Mouse (Mus musculus): ENCODE results near the gene Parp1. TPM values are rescaled to one million over a fixed set of nuclear protein-coding genes. Genes with fewer than 3 reads are reported as not detected.
"Not testable (repeated sequence)": the region's sequence is repeated elsewhere in the genome, so short reads cannot be mapped to it uniquely, and the experiment has no call there.

Parp1 gene
- polyA plus RNA-seq, 2 experiments from 2014 or later = 36.5 to 73.7 TPM

DNA sequence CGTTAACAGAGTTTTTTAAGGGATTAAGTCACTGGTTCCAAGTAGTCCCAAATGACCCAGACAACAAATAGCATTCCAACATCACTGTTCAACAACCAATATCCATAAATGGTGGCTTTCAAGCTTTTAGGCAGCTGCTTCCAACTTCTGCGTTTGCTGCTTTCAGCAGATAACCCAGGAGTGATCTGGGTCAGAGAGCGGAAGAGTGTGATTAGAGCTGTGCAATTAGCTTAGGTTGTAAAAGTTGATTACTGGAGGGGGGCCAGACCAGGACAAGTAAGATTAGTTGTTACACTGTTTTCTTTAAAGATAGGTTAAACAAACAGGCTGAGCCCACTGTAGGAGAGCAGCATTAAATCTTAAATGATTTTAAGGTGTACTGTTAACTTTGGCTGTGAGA, 7.5 kb upstream of the Parp1 start:
- ATAC-seq = no peak

DNA sequence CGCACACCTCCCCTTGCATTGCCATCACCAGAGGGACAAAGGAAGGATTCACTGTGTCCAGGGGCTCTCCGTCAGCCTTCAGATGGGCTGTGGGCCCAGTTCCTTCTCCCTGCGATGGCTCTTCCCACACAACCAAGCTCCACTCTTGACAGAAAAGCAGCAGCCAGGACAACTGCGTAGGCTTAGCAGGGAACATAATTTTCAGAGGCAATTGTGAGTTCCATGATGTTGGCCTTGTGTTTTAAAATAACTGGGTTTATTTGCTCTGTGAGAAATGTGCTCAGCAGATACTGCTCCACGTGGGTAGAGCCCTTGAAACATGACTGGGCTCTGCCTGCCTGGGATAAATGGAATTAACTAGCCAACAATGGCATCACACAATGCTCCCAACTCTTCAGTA, 3.8 kb upstream of the Parp1 start:
- ATAC-seq = no peak

DNA sequence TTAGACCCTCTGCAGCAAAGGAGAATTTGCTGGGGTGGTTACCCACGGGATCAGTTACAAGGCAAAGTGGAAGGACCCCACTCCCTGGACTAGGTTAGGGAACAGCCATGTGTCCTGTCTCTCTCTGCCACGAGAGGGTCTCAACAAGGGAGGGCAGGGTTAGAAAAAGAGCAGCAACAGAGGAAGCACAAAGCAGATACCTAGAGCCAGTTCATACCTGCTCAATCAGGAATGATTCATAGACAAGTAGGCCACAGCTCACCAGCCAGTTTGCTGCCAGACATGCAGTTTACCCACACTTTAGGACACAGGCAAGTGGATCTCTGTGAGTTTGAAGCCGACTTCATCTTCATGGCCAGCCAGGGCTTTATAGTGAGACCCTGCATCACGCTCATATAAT, 963 bp upstream of the Parp1 start:
- no peak for ATAC-seq

DNA sequence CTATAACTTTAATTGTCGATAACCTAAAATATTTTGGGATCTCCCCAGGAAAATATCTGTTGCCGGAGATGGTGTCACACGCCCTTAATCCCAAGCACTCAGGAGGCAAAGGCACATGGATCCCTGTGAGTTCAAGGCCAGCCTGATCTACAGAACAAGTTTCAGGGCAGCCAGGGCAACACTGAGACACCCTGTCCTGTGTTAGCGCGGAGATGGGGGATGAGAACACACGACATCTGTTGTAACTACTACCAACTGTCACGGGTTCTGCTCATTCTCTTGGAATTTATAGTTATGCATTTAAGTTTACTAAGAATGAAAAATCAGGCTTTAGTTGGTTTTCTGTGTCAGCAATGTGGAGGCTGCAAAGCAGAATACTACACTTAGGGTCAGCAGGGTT, 476 bp upstream of the Parp1 start:
- no peak for ATAC-seq

DNA sequence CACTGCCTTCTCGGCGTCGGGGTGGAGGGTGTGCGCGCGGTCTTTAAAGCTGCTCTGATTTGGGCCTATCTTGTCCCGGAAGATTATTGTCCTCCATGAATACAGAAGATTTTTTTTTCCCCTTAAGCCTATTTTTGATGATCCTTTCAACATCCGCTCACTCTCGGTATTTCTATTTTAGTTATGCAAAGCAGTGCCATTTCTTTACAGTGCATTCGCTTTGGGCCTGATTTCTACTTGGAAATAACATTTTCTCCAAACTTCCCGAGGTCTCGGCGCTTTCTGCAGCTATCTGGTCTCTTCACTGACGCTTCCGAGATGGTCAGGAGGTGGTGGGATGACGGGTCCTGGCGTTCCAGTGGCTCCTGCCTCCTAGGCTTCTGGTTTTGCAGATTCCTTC, 729 bp downstream of the Parp1 start:
- ATAC-seq = no peak

DNA sequence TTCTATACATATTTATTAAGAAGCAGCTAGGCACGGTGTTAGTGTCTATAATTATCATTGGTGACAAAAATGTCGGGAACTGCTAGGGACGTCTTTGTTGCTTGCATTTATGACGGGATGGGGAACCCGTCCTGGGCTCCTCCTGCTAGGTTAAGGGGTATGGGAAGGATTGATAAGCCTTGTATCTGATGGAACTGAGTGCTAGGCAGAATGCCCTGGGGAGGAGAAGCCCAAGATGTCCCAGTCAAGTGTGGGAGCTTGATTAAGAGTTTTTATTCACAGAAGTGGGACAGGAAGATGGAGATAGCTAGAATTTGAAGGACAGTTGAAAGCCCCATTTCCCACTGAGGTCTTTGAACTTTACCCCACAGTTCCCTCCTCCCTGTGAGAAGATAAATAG, 1.5 kb downstream of the Parp1 start:
- ATAC-seq = no peak

DNA sequence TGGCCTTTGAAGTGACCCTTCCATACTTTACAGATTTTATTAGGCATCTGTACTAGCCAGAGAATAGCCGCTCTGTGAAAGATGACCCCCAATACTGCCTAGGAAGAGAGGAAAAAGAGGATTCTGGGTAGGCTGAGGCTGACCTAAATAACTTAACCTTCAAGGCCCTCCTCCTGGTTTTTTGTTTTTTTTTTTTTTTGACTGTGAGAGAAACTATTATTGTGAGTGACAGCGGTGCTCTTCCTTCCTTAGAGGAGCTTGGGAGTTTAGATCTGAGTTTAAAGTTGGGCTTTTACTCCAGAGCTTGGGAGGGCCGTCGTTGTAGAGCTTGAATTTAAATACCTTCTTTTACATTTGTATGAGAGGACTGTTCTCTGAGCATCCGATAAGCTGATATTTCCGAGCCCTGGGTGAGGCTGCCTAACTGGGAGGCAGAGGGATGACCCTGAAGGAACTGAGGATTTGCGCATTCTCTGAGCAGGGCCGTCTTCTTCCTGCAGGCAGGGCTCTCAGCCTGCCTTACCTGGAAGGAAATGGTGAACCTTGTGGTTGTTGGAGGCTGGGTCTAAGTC, 2.4 kb downstream of the Parp1 start:
- no peak for ATAC-seq

DNA sequence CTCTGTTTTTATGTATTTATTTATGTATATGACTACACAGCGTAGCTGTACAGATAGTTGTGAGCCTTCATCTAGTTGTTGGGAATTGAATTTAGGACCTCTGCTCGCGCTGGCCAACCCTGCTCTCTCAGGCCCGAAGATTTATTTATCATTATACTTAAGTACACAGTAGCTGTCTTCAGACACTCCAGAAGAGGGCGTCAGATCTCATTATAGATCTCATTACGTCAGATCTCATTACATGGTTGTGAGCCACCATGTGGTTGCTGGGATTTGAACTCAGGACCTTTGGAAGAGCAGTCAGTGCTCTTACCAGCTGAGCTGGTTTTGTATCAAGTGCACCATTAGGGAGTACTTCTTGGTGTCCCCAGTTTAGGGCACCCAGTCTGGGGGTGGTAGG, 3.0 kb downstream of the Parp1 start:
- not testable (repeated sequence) for ATAC-seq

DNA sequence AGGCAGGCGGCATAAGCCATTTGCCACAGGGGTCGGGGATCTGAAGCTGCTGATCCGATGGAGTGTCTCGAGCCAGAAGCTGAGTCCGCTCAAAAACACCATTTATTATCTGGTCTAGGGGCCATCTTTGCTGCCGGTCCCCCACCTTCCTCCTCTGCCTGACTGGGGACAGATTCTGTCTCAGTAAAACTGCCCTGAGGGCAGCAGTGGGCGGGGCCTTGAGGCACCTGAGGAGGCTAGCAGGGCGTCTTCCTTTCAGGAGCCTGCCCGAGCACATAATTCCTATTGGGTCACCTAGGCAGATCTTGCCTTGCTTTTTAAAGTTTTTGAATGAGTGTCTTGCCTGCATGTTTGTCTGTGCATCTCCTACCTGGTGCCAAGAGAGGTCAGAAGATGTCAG, 3.4 kb downstream of the Parp1 start:
- no peak for ATAC-seq

DNA sequence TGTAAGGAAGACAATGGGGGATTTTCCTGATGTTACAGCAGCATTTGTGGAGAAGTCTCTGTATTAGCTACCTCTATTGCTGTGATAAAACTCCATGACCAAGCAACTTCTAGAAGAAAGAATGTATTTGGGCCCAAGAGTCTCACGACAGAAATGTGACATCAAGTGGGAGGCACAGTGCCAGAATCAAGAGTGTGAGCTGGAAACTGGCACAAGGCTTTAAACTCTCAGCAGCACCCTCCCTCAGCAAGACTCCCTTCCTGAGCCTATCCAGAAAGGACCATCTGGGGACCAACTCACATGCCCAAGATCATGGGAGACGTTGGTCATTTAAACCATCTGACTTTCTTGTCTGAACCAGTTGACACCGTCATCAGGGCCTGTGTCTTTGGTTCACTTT, 7.8 kb downstream of the Parp1 start:
- ATAC-seq = no peak

DNA sequence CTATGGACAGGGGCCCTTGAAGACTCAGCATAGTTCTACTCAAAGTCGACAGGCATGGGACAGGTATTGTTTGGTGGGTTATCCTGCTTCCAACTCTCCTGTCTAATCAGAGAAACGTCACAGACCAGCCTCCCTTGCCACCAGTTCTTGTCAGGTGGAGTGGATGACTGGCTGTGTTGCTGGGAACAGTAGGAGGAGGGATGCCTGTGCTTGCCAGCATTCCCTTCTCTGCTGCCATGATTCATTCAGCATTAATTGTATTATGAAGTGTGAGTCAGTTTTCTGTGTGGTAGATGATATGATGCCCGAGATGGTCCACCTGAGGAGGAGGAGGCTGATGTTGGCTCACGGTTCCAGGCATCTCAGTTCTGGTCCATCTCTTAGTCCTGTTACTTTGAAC, 9.1 kb downstream of the Parp1 start:
- no peak for ATAC-seq

DNA sequence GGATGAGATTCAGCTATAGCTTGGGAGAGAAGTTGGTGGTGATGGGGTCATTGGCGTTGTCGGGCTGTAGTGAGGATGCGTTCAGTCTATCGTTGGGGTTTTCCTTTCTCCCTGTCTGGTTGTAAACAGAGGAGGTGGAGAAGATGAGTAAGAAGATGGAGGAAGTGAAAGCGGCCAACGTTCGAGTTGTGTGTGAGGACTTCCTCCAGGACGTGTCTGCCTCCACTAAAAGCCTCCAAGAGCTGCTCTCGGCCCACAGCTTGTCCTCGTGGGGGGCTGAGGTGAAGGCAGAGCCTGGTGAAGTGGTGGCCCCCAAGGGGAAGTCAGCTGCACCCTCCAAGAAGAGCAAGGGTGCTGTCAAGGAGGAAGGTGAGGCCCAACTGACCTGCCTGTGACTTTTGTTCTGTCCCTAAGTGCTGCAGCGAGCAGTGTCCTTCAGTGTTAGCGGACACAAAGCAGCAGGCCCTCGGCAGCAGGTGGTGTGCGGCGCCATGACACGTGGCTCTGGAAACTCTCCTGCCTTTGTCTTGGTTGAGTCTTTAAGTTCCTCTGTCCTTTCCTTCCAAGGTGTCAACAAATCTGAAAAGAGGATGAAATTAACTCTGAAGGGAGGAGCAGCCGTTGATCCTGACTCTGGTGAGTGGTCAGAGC, 19.2 kb downstream of the Parp1 start:
- ATAC-seq = no peak

DNA sequence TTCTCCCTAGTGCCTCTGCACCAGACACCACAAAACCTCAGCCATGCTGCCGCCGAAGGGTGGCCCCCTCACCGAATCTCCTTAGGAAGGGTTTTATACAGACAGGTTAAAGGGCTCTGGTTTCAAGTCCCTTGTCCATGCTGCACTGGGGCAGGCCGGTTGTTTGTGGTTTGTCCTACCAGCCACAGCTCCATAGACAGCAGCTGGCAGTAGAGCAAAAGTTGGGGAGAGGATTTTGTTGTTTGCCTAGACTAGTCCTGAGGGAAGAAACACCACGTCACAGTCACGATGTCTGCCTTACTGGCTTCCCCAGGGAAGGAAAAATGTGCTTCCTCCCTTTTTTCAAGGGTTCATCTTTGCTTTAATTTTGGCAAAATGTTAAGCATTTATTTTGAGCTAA, 31.9 kb downstream of the Parp1 start:
- ATAC-seq = no peak

DNA sequence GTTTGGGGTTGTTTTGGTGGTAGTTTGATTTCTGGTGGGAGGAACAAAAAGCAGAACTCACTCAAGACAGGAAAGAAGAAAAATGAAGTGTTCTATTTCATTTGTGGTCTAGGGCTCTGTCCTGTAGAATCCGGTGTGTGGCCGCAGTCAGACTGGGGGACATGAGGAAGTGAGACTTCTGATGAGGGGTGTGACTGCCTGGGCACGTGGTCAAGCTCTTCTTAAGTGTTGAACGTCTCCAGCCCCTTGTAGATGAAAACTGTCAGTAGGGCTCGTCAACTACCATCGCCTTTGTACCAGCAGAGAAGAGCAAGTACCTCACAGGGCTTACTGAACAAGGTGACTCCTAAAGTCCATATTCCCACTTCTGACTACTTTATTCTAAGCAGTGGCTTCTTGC, 33.1 kb downstream of the Parp1 start:
- ATAC-seq = no peak

DNA sequence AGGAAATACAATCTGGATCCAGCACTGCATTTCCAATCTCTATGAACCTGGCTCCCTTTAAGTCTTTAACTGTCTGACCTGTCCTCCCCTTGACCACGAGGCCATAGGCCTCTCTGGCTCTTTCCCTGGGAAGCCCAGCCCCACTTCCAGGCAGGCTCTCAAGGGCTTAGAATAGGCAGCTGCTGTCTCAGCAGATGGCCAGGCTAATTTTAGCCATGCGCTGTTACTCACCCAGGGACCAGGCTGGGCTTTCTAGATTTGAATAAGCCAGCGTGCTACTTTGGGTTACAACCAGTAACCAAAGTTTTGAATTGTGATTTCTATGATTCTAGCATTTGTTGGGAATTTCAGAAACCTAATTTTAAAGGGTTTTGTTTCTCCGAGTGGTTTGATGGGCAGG, 35.9 kb downstream of the Parp1 start:
- no peak for ATAC-seq

DNA sequence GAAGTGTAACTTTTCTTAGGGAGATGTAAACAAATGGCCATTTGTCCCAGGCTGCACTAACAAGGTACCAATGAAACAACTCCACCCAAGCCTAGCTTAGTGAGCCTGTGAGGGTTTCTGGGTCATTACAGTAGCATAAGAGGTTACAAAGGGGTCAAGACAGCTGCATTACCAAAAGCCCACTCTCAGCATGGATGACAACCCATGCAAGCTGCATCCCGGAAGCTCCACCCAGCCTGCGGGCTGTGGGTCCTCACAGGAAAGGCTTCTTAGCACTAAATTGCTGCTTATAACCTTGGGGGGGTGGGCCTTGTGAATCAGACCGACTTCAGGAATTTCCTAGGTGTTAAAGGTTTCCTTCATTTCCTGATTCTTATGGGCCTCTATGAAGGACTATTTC, 37.4 kb downstream of the Parp1 start:
- ATAC-seq = no peak

DNA sequence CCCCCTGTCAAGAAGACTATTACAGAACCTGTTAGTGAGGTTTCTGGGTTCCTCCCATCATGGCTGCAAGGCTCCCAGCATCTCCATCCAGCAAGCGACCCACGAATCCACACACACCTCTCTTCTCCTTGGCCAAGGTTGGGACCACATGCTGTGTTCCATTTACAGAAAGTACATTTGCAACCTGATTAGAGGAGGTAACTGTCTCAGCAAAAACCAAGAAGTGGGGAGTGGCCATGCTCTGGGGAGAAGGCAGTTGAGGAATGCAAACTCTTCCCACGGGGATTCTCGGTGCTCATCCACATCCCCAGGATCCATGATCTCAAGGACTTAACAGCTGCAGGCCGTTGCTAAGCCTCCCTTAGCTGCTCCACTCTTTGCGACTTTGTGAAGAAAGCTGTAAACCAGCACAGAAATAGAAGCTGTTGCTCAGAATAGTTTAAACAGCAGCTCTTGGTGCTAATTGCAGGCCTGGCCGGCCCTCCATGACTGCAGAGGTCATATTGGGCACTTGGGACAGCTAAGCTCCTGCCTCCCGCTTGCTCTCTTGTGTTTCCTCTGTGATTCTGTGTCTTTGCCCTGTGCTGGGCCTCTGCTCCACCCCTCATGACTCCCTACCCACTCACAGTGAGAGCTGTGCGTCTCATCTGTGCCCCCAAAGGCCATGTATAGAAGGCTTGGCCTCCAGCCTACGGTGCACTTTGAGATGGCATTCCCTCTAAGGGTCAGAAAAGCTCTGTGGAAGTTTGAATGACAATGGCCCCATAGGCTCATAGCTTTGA, 38.3 kb downstream of the Parp1 start:
- no peak for ATAC-seq

DNA sequence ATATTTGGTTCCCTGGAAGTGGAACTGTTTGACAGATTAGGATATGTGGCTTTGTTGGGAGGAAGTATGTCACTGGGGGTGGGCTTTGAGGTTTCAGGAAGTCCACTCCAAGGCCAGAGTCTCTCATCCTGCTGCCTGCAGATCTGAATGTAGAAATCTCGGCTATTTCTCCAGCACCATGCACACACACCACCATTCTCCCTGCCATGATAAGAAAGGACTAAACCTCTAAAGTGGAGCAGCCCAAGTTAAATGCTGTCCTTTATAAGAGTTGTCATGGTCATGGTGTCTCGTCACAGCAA, 38.8 kb downstream of the Parp1 start:
- no peak for ATAC-seq

DNA sequence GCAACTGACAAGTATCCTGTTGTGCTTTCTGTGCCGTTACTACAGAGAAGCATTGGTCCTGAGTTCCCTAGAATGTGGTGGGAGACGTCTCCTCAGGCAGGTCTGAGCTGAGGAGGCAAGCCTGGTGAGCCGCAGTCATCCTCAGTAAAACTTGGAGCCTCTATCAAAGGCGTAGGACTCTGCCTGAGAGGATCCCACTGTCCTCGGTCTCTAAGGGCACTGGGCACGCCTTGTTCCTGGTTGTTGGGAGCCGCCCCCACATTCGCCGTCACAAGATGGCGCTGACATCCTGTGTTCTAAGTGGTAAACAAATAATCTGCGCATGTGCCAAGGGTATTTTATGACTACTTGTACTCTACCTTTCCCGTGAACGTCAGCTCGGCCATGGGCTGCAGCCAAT, 43.1 kb downstream of the Parp1 start:
- not testable (repeated sequence) for ATAC-seq

DNA sequence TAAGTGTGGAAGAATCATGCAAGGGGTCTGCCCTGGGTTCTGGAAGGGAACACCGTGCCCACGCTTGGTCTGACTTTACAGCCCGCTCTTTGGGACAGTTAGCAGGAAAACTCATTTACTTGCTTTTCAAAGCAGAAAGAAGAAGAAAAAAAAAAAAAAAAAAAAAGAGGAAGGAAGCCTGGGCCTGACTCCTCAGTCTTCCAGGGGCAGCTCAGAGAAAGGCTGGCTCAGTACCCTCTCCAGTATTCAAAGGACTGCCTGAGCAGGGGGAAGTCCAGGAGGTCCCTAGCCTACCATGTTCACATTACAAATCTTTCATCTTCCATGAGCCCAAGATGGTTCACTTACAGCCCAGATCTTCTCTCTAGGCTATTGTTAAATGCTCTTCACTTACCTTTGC, 48.0 kb downstream of the Parp1 start:
- ATAC-seq = no peak

DNA sequence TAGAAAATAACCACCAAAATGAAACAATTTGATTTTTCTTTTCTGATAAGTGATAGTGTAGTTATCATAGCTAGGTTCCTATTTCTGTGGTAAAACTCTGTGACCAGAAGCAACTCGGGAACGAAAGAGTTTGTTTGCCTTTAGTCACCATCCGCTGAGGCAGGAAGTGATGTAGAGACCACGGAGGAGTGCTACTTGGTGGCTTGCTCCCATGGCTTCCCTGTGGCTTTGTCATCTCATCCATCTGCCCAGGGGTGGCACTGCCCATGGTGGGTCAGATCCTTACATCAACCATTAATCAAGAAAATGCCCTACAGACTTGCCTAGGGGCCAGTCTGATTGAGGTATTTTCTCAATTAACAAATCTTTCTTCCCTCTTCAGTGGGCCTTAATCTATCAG, 53.7 kb downstream of the Parp1 start:
- ATAC-seq = no peak

DNA sequence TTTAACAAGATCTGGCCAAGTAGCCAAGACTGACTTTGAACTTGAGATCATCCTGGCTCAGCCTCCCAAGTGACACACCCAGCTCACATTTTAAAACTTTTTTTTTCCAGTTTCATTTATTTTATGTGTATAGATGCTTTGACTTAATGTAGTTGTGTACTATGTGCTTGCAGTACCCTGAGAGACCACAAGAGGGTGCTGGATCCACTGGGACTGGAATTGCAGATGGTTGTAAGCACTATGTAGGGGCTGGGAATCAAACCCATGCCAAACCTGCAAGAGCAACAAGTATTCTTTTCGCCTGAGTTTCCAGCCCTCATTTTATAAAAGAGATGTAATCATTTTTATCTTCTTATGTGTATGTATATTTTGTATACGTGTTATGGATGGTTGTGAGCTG, 55.2 kb downstream of the Parp1 start:
- no peak for ATAC-seq

DNA sequence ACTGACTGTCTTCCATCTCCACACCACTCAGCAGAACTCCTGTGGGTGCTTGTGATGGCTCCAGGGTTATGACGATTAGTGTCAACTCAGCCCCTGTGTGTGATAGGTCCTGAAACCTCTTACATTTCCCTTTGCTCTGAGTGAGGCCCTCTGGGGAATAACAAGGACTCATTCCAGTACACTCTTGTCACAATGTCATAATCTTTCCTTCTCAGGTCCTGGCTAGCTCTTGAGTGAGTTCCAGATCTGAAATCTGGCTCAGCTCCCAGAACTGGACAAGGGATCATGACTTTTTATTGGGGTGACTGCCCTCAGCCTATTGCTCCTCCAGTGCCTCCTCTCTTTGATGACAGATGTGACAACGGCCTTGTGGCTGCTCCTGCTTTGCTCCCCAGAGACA, 57.4 kb downstream of the Parp1 start:
- ATAC-seq = no peak

DNA sequence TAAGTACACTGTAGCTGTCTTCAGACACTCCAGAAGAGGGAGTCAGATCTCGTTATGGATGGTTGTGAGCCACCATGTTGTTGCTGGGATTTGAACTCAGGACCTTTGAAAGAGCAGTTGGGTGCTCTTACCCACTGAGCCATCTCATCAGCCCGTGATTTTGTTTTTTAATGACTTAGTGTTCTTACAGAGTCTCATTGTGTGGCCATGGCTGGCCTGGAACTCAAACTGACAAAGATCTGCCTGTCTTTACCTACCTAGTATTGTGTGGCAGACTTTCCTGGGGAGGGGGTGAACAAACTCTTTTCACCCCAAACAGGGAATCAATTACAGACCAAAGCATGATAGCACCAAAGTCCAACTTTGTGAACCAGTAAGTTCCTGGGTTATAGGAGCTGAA, 69.1 kb downstream of the Parp1 start:
- not testable (repeated sequence) for ATAC-seq

Measured in CD4-positive, CD25-positive, alpha-beta regulatory T cell, adult 4 months (primary cell).